Mouse (Mus musculus) heart, adult 18-20 months (tissue): ENCODE results near the gene Cntnap5a. TPM values are rescaled to one million over a fixed set of nuclear protein-coding genes. Genes with fewer than 3 reads are reported as not detected.

Experiments used
- DNase-seq, 2 experiments: peaks; one replicate each; pipeline ENCODE4 v3.0.0; 2021 to 2022; ENCODE audit warnings: mixed read lengths in 1 of 2
- microRNA-seq, 2 experiments: library from miRNA; unstranded; fragments of <30 nt; microRNA quantifications; one replicate each; pipeline ENCODE4 v1.2.0; 2022
- total RNA-seq, 2 experiments: library from RNA; stranded (reverse); gene quantifications; 2 replicates each; pipeline ENCODE4 v1.2.3; 2021

Gene Cntnap5a
- total RNA-seq, 2 experiments from 2014 or later = 0.02 TPM; not detected in 1

DNA sequence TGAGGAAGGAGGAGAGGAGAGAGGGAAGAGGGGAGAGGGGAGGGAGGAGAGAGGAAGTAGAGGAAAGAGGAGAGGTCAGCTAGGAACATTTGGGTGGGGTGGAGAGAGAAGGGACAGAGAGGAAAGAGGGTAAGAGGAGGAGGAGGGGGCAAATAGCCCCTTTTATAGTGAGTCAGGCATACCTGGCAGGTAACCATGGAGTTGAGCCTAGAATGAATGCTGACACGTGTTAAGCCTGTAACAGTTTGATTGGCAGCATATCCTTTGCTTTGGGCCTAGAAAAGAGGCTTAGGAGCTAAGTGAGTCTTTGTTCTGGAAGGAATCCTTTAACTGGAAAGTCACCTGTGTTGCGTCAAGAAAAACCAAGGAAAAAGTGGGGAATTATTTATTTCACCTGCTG lies 681.6 kb downstream of the Cntnap5a start:
- no peak for DNase-seq

DNA sequence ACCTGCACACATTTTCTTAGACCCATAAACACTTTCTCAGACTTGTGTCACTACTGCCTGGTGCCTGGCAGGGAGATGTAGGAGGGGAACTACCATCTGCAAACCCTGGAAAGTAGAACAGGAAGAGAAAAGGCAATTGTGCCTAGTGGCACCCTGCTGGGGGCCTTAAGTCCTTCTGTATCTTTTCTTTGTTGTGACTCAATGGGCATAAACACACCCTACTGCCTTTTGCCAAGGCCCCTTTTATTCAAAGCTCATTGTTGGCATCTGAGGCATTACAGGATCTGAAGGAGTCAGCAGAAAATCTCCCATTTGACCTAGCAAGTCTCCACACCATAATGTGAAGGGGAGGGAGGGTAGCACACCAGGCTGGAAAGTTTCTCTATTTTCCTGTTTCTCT lies 682.2 kb downstream of the Cntnap5a start:
- DNase-seq = no peak

DNA sequence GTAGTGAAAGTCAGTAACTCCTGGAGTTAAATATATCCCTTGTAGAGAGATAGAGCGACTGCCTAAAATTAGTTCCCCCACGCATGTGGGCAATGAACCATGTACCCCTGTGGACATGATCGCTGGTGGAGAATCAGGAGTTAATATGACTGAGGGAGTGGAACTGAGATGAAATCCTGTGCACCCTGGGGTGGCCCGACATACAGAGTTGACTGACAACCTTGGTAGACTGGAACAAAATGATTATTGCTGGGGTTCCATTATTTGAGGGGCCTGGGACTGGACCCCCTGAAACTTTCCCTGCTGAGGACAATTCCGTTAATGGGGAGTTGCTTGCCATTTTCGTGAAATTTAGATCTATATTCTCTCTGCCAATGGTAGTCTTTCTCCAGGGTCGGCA lies 683.0 kb downstream of the Cntnap5a start:
- no peak for DNase-seq

DNA sequence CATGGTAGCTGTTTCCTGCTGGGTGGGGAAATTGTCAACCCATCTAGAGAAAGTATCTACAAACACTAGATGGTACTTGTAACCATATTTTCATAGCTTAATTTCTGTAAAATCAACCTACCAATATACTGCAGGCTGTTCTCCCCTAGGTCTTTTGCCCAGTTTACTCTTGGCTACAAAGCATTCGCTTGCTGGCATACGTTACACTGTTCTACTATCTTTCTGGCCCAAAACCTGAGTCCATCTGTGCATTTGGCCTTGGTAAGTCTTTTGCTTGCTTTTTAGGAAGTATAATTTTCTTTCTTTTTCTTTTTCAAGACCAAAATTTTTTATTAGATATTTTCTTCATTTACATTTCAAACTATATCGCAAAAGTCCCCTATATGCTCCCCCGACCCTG lies 686.3 kb downstream of the Cntnap5a start:
- no peak for DNase-seq

DNA sequence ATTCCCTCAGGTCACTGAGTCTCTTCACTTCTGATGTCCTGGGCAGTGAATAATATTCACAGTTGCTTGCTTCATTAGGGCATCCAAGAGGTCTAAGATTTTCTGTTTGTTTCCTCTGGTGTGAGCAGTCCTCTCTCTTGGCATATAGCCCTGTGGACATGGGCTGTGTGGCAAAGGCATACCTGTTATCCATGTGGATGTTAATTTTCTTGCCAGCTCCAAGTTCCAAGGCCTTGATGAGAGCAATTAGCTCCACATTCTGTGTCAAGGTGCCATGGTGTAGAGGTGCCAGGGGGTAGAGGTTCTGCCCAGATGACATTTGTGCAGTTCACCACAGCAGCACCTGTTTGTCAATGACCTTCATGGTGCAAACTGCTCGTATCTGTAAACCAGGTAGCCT lies 689.0 kb downstream of the Cntnap5a start:
- DNase-seq = no peak

DNA sequence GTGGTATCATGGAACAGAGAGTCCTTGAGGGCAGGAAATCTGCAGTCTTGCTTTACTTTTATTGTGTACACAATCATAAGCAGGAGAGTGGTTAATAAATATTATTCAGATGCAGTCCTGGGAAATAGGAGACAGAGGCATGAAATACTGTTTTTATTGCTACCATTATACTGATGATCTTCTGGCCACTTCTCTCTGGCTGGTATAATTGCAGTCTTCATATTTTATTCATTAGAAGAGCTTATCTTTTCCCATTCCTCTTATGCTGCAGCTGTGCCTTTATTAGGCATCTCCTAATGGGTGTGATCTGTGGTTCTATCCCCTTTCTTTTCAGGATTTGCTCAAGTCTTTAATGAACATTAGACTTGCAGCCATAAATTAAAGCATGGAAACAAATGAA lies 707.8 kb downstream of the Cntnap5a start:
- no peak for DNase-seq

DNA sequence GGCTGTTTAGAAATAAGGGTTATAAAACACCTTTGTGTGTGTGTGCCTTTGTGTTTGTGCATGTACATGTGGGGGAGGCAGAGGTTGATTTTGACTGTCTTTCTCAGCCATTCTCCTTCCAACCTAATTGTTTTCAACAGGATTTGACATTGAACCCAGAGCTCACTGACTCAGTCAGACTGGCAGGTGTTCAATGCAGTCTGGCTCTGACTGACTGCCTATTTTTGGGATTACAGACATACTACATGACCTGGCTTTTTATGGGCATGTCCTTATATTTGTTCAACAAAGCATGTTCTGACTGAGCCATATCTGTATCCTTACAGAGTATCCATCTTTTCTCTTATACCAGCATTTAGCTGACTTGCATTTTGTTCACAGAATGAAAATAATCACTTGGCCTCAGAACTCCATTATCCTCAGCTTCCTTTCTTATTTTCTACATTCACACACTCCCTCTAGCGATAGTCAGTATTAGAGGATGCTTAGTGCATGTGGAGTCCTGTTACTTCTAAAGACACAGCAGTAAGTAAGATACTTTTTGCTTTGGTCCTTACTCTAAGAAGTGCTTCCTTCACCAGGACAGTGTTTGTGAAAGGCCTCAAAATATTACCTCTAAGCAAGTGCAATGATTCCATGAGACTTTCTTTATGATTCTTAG lies 717.6 kb downstream of the Cntnap5a start:
- no peak for DNase-seq

DNA sequence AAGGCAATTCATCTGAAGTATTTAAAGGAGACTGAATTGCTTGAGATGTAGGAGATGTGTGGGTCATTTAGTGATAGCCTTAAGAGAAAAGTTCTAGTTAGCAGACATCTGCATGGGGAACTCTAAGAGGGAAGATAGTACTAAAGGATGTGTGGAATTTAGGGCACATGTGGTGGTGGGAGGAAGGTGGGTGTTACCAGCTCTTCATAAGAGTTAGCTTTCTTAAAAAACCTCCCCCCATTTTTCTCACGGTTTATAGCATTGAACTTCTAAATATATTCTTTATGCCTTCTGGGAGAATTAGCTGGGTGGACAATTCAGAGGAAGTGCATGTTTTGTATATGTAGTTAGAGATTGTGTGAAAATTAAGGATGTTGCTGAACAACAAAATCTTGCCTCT lies 725.3 kb downstream of the Cntnap5a start:
- DNase-seq = no peak

DNA sequence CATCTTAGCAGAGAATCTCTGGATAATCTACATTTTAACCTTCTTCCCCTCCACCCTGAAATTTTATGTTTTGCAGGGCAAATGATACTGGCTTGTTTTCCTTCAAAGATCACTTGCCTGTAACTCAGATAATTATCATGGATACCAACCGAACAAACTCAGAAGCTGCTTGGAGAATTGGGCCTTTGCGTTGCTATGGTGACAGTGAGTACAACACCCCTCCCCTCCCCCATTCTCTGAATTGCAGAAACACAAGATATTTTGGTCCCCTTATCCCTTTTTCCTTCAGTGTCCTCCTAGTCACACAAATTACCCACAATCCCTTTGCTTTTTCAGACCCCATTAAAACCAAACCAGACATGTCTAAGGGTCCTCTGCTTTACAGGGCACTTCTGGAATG lies 743.8 kb downstream of the Cntnap5a start:
- no peak for DNase-seq

DNA sequence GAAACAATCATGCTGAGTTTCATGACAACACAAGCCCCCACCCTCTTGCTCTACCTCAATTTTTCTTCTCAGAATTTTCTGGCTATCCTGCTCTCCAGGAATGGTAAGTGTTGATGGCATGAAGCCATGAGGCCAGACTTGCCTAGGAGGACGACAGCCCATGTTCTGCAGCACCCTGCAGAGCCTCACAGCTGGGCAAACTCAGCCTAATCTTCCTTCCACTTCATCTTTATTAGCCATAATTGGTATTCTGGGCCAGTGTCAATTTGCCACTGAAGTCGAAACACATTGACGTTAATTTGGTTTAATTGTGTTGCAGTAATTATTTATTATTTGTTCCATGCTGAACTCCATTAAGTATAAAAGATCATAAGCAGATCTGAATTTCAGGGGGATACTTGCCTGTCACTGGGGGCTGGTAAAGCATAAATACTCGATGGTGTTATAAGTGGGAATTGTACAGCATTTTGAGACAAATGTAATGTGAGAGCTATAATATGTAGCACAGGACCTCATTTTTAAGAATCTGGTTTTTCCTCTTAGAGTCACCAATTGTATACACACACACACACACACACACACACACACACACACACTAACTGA lies 770.7 kb downstream of the Cntnap5a start:
- DNase-seq = no peak

DNA sequence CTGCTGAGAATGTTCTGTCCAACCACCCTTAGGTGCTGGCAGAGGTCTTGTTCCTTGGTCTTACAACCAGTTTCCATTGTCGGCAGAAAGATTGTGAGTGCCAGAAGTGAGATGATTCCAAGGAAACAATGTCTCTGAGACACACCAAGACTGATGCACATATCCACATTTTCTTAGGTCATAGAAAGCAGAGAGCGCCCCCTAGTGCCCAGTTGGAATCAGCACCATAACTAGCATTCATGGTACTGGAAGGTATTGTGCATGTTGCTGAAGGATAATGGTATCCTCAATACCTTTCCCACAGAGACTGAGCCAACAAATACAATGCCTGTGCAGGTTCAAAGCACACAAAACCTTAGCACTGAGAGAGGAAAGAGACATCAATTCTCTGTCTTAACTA lies 793.1 kb downstream of the Cntnap5a start:
- peak in 1 of 2 experiments; percentile 9 for DNase-seq

DNA sequence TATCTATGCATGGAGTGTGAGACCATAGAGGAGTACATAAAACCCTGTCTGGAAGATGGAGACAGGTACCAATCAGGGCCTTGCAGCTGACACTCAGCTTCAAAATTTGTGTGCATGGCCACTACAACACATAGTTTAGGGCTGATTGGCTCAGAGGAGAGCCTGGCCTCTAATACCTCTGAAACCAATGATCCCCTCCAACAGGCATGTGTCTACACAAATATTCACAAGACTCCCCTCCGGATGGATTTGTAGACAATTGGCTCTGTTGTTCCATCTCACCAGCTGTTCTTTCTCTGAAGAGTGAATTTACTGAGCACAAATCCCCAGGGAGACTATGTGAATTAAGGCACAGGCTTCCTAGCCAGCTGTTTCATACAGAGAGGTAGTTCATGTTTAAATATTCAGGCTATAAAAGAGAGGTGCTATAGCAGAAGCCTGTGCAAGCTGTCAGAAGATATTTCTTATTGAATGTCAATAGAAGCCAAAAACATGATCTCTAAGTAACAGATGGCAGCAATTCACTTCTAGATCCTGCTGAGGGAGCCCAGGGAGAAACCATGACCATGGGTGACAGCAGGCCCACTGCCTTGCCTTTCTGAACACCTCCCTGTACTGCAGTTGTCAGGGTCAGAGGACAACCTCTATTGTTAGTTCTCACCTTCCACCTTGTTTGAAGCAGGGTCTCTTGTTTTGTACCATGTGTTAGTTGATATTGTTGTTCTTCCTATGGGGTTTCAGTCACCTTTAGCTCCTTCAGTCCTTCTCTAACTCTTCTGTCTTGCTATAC lies 804.4 kb downstream of the Cntnap5a start:
- DNase-seq = no peak

DNA sequence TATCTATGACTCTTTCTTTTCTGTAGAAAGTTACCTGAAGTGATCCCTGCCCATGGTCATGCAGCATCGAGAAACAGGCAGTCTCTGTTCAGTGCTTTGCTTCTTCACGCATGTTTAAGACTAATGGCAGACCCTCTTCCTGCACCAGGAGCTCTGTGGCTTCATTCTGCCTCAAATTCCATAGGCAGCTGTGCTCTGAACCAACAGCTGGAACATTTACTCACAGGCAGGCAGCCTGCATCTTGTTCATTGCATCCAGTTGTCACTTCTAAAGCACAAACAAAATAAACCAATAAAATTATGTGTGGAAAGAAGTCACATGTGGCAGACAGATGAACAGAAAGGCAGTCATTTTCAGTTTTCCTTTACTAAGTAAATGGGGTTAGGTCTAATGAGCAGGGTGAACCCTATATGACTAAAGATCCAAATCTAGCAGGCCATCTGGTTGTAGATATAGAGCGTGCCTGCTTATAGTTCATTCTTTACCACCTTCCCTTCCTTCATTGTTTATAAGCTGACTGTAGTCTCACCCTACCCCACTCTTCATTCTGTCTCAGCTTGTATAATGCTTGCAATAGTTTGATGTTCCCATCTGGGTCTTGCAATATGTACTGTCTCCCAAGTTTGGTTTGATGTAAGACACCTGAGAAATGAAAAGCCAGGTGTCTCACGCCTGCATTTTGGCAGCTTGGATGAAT lies 893.6 kb downstream of the Cntnap5a start:
- no peak for DNase-seq

DNA sequence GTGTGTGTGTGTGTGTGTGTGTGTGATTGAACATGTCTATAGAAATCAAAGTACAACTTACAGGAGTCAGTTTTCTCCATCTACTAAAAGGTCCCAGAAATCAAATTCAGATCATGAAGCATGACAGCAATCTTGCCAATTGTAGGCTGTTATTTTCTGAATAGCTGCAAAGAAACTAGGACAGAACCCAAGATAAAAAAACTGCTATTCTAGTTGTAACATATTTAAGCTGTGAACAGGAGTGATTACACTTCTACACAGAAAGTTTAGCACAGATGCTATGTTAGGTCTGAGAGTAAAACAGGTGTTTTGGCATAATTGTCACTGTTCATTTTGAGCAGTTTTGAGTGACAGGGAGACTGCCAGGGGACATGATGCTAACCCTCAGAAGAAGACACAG lies 931.7 kb downstream of the Cntnap5a start:
- DNase-seq = no peak

Small RNAs within 50 kb of the gene (microRNA-seq; reads per million reads assigned to microRNA genes)
- 0 reads per million in 2 experiments for gene Gm23393
